Mouse (Mus musculus) ovary, postnatal 14 days (tissue): ENCODE data around the gene Shank2.
A peak's percentile ranks its signal among the peaks of the same experiment; 100 is the strongest.

Source experiments
- DNase-seq: peaks from one replicate; pipeline ENCODE4 v3.0.0; 2022; ENCODE audit warnings: low spot score

The Shank2 gene

DNA sequence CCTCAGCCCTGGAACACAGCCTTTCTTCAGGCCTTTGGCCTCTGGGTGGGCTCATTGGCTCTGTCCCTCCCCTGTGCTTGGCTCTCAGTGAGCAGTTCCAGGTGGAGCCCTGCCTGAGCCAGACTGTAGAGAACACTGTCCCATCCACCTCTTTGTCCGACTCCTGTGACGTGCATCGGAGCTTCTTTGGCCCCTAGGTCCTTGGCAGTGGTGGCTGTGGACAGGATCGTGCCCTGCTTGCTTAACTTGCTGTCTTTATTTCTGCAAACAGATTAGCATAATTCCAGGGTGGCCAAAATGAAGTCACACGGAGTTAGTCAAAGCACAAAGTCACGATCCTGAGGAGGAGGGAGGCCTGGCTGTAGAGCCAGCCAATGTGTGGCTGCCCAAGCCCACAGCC lies 419.8 kb downstream of the Shank2 start:
- no peak for DNase-seq

DNA sequence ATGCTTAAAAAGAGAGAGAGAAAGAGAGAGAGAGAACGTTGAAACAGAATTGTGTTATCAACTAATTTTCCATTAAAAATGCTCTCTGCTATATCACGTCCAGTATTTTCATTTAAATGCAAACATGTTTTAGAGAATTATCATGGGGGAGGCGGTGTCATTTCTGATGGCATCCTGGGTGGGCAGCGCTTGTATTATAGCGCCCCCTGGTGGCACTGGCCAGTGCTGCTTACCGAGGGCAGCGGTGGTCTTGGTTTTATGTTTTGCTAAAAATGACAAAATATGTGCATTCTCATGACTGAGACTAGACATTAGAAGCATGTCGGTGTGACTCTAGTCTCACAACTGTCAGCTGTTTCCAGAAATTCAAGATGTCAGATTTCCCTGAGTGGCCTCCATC lies 424.2 kb downstream of the Shank2 start:
- peak; percentile 59 for DNase-seq

GRCm38 (mm10) chr7:144426594-144426993 lies 424.9 kb downstream of the Shank2 start:
- DNase-seq: no peak

DNA sequence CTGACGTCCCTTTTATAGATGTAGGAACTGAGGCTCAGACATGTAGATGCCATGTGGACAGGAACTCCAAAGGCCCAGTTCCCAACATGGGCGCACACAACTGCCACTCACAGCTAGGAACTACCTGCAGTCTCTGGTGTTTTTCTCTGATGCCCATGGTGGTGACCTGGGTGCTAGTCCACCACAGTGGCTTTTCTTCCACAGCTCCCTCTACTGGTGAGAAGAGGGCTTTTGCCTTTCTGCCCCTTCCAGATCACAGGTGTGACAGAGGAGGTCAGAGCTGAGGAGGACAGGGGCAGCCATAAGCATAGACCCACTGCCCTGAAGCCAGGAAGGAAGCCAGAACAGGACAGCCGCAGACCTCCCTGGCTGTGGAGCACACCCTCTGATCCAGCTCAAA lies 425.7 kb downstream of the Shank2 start:
- DNase-seq: no peak

DNA sequence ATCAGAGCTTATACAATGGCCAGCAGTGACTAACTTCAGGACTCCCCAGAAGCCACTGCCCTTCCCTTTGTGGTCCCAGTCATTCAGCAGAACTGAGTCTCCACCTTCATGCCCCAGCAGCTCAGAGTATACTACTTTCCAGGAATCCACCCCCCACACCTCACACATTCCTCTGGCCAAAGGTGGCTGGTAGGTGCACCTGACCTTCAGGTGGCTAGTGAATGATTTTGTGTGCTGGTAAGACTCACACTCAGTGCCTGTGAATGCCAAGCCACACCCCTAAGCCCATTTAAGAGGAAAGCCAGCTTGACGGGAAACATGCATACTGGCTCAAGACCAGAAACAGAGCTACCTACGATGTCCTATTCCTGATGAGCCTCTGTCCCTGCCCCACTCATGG lies 431.2 kb downstream of the Shank2 start:
- DNase-seq: no peak

GRCm38 (mm10) chr7:144438811-144439210 lies 437.1 kb downstream of the Shank2 start:
- DNase-seq: no peak

GRCm38 (mm10) chr7:144441466-144441865 lies 439.7 kb downstream of the Shank2 start:
- no peak for DNase-seq

DNA sequence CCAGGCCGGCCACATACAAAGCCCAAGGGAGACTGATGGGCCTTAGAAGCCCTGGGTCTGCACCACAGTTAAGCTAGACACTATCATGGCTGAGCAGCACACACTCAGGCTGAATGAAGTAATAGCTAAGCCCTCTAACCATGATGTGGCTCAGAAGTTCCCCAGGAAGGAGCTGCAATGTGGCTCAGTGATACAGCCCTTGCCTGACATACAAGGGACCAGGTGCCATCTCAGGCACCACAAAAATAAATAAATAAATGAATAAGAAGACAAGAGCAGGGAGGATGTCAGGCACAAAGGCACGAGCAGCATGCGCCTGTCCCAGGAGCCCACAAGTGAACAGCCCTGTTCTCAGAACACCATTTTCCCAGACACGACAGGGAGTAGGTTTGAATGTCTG lies 440.2 kb downstream of the Shank2 start:
- DNase-seq: no peak

DNA sequence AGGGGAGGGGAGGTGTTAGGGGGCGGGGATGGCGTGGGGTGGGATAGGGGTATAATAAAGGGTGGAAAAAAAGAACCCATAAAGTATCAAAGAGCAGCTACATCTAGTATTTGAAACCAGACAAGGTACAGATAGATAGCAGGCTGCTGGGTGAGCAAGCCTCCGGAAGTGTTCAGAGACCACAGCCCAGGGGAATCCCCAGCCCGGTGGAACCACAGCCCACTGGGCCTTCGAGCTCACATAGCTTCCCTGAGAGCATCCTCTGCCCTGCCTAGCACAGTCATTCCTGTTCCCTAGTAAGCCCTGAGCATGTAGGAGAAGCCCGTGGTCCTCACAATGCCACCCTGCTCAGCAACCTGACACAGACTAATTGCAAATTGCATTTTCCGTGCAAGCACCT lies 443.1 kb downstream of the Shank2 start:
- no peak for DNase-seq

DNA sequence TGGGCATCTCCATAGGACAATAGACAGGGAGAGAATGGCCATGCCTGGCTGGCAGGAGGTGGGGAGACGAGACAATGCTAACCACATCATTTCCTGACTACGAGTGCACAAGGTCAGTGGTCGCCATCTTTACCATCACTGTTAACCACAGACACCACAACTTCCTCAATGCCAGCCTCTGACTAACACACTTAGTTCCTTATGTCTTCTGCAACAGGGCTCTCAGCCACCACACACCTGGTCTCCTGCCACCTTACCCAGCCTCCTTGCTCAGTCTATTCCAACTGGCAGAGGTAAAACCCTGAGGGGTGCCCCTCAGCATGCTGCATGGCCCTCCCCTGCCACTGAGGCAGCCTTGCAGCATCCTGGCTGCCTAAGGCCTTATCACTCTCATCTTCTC lies 445.4 kb downstream of the Shank2 start:
- no peak for DNase-seq

- DNase-seq: no peak
Measured at GRCm38 (mm10) chr7:144448186-144448585, 446.5 kb downstream of the Shank2 start.

DNA sequence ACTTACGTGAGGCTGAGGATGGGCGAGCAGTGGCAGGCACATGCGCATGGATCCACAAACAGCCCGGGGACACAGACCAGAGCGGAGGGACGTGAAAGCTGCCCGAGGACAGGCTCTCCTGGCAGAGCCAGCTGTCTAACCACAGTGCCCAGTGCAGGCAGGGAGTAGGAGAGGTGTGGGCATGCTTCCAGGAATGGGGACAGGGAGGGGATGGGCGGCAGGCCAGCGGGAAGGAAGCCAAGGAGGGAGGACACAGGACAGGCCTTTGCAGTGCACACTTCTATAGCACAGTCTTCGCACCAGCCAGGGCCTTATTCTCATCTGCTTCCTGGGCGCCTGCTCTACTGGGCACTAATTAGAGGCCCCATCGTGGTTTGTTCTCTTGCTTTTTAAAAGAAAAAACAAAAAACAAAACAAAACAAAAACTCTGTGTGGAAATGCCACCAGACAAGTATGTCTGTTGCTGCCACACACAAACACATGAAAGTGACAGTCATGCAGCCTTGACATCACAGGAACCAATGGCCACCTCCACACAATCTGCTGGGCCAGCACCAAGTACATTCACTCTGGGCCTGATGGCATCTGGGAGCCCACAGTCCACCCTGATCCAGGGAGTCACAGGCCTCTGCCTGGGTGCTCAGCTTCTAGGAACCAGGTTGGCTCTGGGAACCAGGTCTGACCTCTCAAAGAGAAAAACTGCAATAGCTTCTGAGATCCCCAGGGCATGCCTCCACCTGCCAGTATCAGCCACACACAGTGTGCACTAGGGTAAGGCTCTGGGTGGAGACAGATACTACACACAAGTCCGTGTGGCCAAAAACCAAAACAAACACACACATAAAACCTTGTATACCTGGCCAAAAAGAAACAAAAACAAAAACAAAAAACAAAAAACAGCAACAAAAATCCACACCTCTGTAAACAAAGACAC lies 448.2 kb downstream of the Shank2 start:
- peak; percentile 88 for DNase-seq

DNA sequence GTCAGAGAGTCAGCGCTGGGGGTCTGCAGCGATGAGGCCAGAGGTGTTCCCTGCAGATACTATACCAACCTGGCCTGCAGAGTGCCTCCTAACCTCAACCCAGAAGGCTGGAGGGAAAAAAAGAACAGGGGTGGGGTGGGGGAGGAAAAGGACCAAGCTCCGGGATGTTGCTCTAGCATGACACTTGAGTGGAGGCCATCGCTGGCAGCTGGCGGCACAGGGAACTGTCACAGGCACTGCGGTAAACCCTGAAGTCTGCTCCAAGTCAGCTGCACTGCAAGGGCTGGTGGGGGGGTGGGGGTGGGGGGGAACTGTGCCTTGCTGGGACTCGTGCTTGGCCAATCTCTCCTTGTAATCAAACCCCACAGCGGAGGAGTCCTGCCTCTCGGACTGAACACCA lies 448.9 kb downstream of the Shank2 start:
- no peak for DNase-seq

DNA sequence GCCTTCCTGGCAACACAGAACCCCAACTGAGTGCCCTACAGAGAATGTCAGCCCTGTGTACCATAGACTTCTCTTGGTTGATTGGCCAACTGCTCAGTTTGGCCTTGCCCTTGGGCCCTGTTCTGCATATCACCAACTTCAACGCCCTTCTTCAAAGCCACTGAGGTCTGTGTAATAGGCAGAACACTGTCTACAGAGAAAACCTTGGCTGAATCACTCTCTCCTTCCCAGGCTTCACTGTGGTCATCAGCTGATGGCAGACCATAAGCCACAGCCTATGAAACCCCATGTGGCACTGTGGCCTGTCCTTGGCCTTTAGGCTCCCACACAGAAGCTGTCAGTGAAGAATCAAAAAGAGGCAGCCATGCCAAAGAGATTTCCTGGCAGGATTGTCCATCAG lies 457.2 kb downstream of the Shank2 start:
- no peak for DNase-seq

DNA sequence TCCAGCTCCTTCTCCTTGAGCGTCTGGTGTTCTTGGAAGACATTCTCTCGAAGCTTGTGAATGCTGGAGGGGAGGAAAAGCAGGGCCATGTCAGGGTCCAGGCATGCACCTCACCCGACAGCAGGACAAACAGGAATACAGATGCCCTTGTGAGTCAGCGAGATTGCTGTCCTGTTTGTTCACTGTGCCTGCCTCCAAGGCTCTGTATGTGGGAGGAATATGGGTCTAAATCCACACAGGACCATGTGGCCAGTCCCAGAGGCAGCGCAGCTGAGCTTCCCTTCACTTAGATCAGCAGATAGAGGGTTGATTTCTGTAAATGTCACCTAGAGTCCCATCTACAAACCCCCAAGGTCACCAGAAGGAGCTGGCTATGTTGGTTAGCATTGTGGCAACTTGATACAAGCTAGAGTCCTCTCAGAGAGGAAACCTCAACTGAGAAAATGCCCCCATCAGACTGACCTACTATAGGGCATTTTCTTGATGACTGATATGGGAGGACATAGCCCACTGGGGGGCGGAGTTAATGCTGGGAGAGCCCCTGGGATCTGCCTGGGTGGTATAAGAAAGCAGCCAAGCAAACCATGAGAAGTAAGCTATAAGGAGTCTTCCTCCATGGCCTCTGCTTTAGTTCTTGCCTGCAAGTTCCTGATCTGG lies 459.6 kb downstream of the Shank2 start:
- no peak for DNase-seq

DNA sequence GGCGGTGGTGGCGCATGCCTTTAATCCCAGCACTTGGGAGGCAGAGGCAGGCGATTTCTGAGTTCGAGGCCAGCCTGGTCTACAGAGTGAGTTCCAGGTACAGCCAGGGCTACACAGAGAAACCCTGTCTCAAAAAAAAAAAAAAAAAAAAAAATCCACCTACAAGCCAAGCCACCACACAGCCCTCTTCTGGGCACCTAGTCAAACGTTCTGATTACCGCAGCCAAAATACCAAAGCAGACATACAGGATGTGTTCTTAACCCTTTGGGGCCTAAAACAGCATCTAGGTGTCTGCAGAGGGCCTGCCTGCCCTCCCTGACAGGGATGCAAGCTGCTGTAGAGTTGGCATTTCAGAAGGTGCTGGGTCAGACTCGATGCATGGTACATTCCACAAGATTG lies 460.8 kb downstream of the Shank2 start:
- no peak for DNase-seq

GRCm38 (mm10) chr7:144468741-144469140 lies 467.0 kb downstream of the Shank2 start:
- DNase-seq: no peak

GRCm38 (mm10) chr7:144469181-144469641 lies 467.5 kb downstream of the Shank2 start:
- no peak for DNase-seq

DNA sequence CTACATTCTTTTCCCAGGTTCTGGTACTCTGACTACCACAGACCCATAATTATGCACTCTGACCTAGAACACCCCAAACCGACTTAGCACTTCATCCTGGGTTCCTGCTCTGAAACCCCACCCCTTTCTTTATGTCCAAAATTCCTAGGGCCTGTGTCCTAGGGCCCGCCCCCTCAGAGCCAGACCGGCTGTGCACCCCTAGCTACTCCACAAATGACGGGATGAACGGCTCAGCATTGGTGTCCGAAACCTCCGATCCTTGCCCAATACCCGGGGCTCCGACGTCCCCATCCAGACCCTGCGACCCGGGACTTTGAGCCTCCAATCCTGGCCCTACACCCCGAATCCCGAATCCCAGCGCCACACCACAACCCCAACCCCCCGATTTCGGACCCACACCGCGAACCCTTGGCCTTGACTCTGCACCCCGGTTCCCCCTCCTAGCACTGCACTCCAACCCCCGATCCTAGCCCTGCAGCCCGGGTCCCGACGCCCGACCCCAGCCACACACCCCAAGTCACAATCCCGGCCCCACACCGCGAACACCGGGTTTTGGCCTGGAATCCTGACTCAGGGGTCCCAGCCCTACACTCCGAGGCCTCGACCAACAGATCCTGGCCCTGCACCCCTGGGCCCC lies 468.3 kb downstream of the Shank2 start:
- DNase-seq: no peak

- peak; percentile 89 for DNase-seq
Measured at GRCm38 (mm10) chr7:144470545-144471059, 468.9 kb downstream of the Shank2 start, which contains the start of gene Cttn. TSS of gene Cttn (minus strand) at chr7:144471009.

GRCm38 (mm10) chr7:144471103-144471502 lies 469.4 kb downstream of the Shank2 start:
- DNase-seq: no peak

DNA sequence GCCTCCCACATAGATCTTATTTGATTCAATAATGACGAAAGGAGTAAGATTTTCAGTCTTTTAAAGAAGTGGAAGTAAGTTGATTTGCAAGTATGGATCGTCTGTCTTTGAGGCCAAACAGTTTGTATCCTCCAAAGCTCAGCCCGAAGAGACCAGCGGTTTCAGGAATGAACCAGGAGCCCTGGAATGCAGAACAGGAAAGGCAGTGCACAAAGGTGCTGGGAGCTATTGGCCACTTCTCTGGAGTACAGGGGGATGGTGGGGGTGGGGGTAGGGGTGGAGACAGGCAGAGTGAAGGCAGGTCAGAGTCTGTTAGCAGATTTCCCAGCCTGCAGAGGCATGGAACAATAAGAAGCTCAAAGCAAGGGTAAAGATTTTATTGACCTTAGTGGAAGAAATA lies 471.8 kb downstream of the Shank2 start:
- DNase-seq: no peak
